Mouse (Mus musculus): Measurements from ENCODE around the gene Ccdc39. TPM values are rescaled to one million over a fixed set of nuclear protein-coding genes. Genes with fewer than 3 reads are reported as not detected.

Gene Ccdc39
- polyA plus RNA-seq, 1 experiment from 2014 or later = 5.4 TPM

Other genes starting within 250 kb of the Ccdc39 start
- gene Ttc14, start 44.5 kb downstream of the Ccdc39 start, polyA plus RNA-seq (2016; fragmentation: Nextera tagmentation; extraction: Ambion mirVana) = 88.4 and 90.4 TPM in 2 replicates
- gene Fxr1, start 175.6 kb upstream of the Ccdc39 start, polyA plus RNA-seq (2016; fragmentation: Nextera tagmentation; extraction: Ambion mirVana) = 66.7 and 69.6 TPM in 2 replicates
- gene Dnajc19, start 237.0 kb upstream of the Ccdc39 start, polyA plus RNA-seq (2016; fragmentation: Nextera tagmentation; extraction: Ambion mirVana) = 145 and 154 TPM in 2 replicates